Mouse (Mus musculus) common myeloid progenitor, adult 5-6 weeks (primary cell): Measurements from ENCODE around the gene Ptprd. TPM values are rescaled to one million over a fixed set of nuclear protein-coding genes. Genes with fewer than 3 reads are reported as not detected.
"Not testable (repeated sequence)": the region's sequence is repeated elsewhere in the genome, so short reads cannot be mapped to it uniquely, and the experiment has no call there.

Experiments used
- ATAC-seq: replicated peaks from 2 replicates; pipeline ENCODE4 v1.8.0; 2016; ENCODE audit warnings: low read depth, mild to moderate bottlenecking, moderate TSS enrichment, inconsistent platforms; ENCODE audit not compliant: poor library complexity, severe bottlenecking
- total RNA-seq: library from RNA; stranded (forward); fragments of 200-1000, 187-1606 nt; gene quantifications from 2 replicates; pipeline ENCODE4 v1.2.3, GENCODE M21; 2017

Gene Ptprd
- total RNA-seq, 1 experiment from 2014 or later = not detected

GRCm38 (mm10) chr4:76155750-76156149 lies 2056.0 kb downstream of the Ptprd start:
- ATAC-seq = no peak

- ATAC-seq = no peak
These were observed 2057.6 kb downstream of the Ptprd start for GRCm38 (mm10) chr4:76154190-76154589.

- no peak for ATAC-seq
These were observed 2066.8 kb downstream of the Ptprd start for GRCm38 (mm10) chr4:76144925-76145324.

GRCm38 (mm10) chr4:76144333-76144732 lies 2067.4 kb downstream of the Ptprd start:
- no peak for ATAC-seq

- ATAC-seq = no peak
These were observed 2073.9 kb downstream of the Ptprd start for GRCm38 (mm10) chr4:76137901-76138300.

GRCm38 (mm10) chr4:76136625-76137024 lies 2075.1 kb downstream of the Ptprd start:
- no peak for ATAC-seq

- ATAC-seq = no peak
These were observed 2119.9 kb downstream of the Ptprd start for GRCm38 (mm10) chr4:76091845-76092244.

GRCm38 (mm10) chr4:76089866-76090265 lies 2121.9 kb downstream of the Ptprd start:
- no peak for ATAC-seq

- no peak for ATAC-seq
These were observed 2135.7 kb downstream of the Ptprd start for GRCm38 (mm10) chr4:76076051-76076450.

- no peak for ATAC-seq
These were observed 2138.5 kb downstream of the Ptprd start for GRCm38 (mm10) chr4:76073286-76073685.

- no peak for ATAC-seq
These were observed 2140.0 kb downstream of the Ptprd start for GRCm38 (mm10) chr4:76071720-76072119.

- ATAC-seq = no peak
These were observed 2154.9 kb downstream of the Ptprd start for GRCm38 (mm10) chr4:76056836-76057235.

- ATAC-seq = no peak
These were observed 2166.1 kb downstream of the Ptprd start for GRCm38 (mm10) chr4:76045650-76046049.

GRCm38 (mm10) chr4:76044802-76045201 lies 2167.0 kb downstream of the Ptprd start:
- no peak for ATAC-seq

- ATAC-seq = not testable (repeated sequence)
These were observed 2174.6 kb downstream of the Ptprd start for GRCm38 (mm10) chr4:76037178-76037577.

- ATAC-seq = no peak
These were observed 2186.0 kb downstream of the Ptprd start for GRCm38 (mm10) chr4:76025571-76026325.

GRCm38 (mm10) chr4:76024502-76024821 lies 2187.3 kb downstream of the Ptprd start:
- ATAC-seq = no peak

- ATAC-seq = no peak
These were observed 2187.8 kb downstream of the Ptprd start for GRCm38 (mm10) chr4:76023756-76024501.

GRCm38 (mm10) chr4:76021670-76022069 lies 2190.1 kb downstream of the Ptprd start:
- no peak for ATAC-seq

GRCm38 (mm10) chr4:76015026-76015425 lies 2196.7 kb downstream of the Ptprd start:
- no peak for ATAC-seq

GRCm38 (mm10) chr4:76014151-76014840 lies 2197.5 kb downstream of the Ptprd start:
- ATAC-seq = no peak
